In genomic region chr10:40519586-40519985, GRCm38 (mm10) we compare ENCODE assay signal across 9 mouse cellular contexts. TPM values are rescaled to one million over a fixed set of nuclear protein-coding genes. Genes with fewer than 3 reads are reported as not detected.
A peak's percentile ranks its signal among the peaks of the same experiment; 100 is the strongest.
DNase-seq lines count a peak whose midpoint lies in the region.
"Had no signal": no experiment of that assay in that cellular context is flagged by ENCODE, and none has a peak within 500 bp of the region (broad histone marks: within the 10 kb centered on the region; RNA-seq: fewer than 3 reads in every experiment).

No protein-coding gene starts in this region.

- intact Hi-C loops in heart, postnatal 25 days (cut with DNase I) = no loop called here

- DNase-seq in heart, adult 18-20 months = peak; percentile 55 to 57
- DNase-seq in heart, postnatal 25 days (ENCODE audit: low spot score) = no peak
- DNase-seq in adipocyte (ENCODE audit: low spot score) = peak; percentile 20
- DNase-seq in cerebellum, postnatal 36 days = peak; percentile 20 to 22
- DNase-seq in layer of hippocampus, postnatal 10 days (ENCODE audit: low spot score in 2 of 2) = peak; percentile 69 to 72
- peak; percentile 61 for DNase-seq in right cerebral cortex, postnatal 4 days
- no peak for DNase-seq in B cell, adult 2 months
- no peak for DNase-seq in thymus, postnatal 36 days

RNA-seq across cellular contexts. Expression of gene Slc22a16, which starts 50.5 kb away (rescaled TPM):
- not detected for total RNA-seq in heart, adult 18-20 months (2021)
- total RNA-seq in heart, postnatal 25 days (2021) = not detected
- total RNA-seq in layer of hippocampus, postnatal 10 days (2021) = not detected
- total RNA-seq: G1E had no signal

Comparison
In these comparisons a context has a peak if more than half of its experiments do, and no peak if none do; other contexts are left out.
1. DNase-seq: peak in heart, adult 18-20 months (2 of 2), adipocyte (single experiment), cerebellum, postnatal 36 days (2 of 2), layer of hippocampus, postnatal 10 days (2 of 2) and right cerebral cortex, postnatal 4 days (single experiment); none in heart, postnatal 25 days (single experiment), B cell, adult 2 months (0 of 2) and thymus, postnatal 36 days (0 of 2).